Mouse (Mus musculus): ENCODE measurements at regions not wholly inside any gene's neighbourhood (a gene's known extent, or its start where the extent isn't known, plus 50 kb on each side); places are given as distances from the start of the nearest gene placed in this dataset.
"Not testable (repeated sequence)": the region's sequence is repeated elsewhere in the genome, so short reads cannot be mapped to it uniquely, and the experiment has no call there.

GRCm38 (mm10) chr11:13605152-13605697 is 993.9 kb upstream of the Pom121l12 start:
- ATAC-seq (ENCODE audit: low TSS enrichment), result no peak

GRCm38 (mm10) chr11:13584726-13585125 is 1014.4 kb upstream of the Pom121l12 start:
- ATAC-seq (ENCODE audit: low TSS enrichment), result peak; percentile 99

- ATAC-seq (ENCODE audit: low TSS enrichment), result peak; percentile 91
Measured at GRCm38 (mm10) chr11:13555267-13555666, 1043.8 kb upstream of the Pom121l12 start.

GRCm38 (mm10) chr11:13519618-13520017 is 1054.9 kb upstream of the Cobl start:
- ATAC-seq (ENCODE audit: low TSS enrichment), result not testable (repeated sequence)

GRCm38 (mm10) chr11:13510914-13511313 is 1046.2 kb upstream of the Cobl start:
- ATAC-seq (ENCODE audit: low TSS enrichment), result not testable (repeated sequence)

- ATAC-seq (ENCODE audit: low TSS enrichment), result no peak
Measured at GRCm38 (mm10) chr11:13485971-13486370, 1021.2 kb upstream of the Cobl start.

GRCm38 (mm10) chr11:13451516-13451915 is 986.8 kb upstream of the Cobl start:
- peak; percentile 72; the same call in 1 of the 2 replicates for ATAC-seq (ENCODE audit: low TSS enrichment)

- peak; percentile 90 for ATAC-seq (ENCODE audit: low TSS enrichment)
Measured at GRCm38 (mm10) chr11:13436433-13436832, 971.7 kb upstream of the Cobl start.

- ATAC-seq (ENCODE audit: low TSS enrichment), result not testable (repeated sequence)
Measured at GRCm38 (mm10) chr11:13417881-13418280, 953.1 kb upstream of the Cobl start.
